Mouse (Mus musculus) embryonic facial prominence, embryonic 14.5 days (tissue): ENCODE measurements at regions not wholly inside any gene's neighbourhood (a gene's known extent, or its start where the extent isn't known, plus 50 kb on each side); places are given as distances from the start of the nearest gene placed in this dataset.

Experiments
- ATAC-seq: fragments of 200-750 bp; cut with Nextera tagmentation; 2 replicates; pipeline ENCODE4 v1.8.0; 2017; ENCODE audit warnings: low read depth, moderate number of reproducible peaks, moderate TSS enrichment
- DNase-seq: peaks from one replicate; pipeline ENCODE4 v3.0.0-alpha.2; 2015; ENCODE audit warnings: low spot score
- H3K27ac ChIP-seq: fragments of 300-500 bp; sonication (generic); replicated peaks from 2 replicates; pipeline ENCODE4 v1.5.1; 2014; ENCODE audit warnings: low read depth, mild to moderate bottlenecking, low read length, moderate library complexity
- H3K27me3 ChIP-seq: fragments of 300-500 bp; sonication (generic); replicated peaks from 2 replicates; pipeline ENCODE4 v1.6.1; 2014; ENCODE audit warnings: low read length; ENCODE audit not compliant: control insufficient read depth, insufficient read depth
- H3K36me3 ChIP-seq: fragments of 300-500 bp; sonication (generic); 2 replicates; pipeline ENCODE4 v1.6.1; 2014; ENCODE audit warnings: low read length, mixed read lengths; ENCODE audit not compliant: control insufficient read depth, insufficient read depth
- H3K4me1 ChIP-seq: fragments of 300-500 bp; sonication (generic); 2 replicates; pipeline ENCODE4 v1.6.1; 2014; ENCODE audit warnings: antibody characterized with exemption, low read length; ENCODE audit not compliant: control insufficient read depth, insufficient read depth
- H3K4me2 ChIP-seq: fragments of 300-500 bp; sonication (generic); 2 replicates; pipeline ENCODE4 v1.6.1; 2014; ENCODE audit warnings: low read depth, mild to moderate bottlenecking, low read length, moderate library complexity, mixed read lengths
- H3K4me3 ChIP-seq: fragments of 300-500 bp; sonication (generic); 2 replicates; pipeline ENCODE4 v1.5.1; 2014; ENCODE audit warnings: low read depth, mild to moderate bottlenecking, low read length
- H3K9ac ChIP-seq: fragments of 300-500 bp; sonication (generic); 2 replicates; pipeline ENCODE4 v1.6.1; 2014; ENCODE audit warnings: low read depth, mild to moderate bottlenecking, low read length, moderate library complexity, mixed read lengths
- H3K9me3 ChIP-seq: fragments of 300-500 bp; sonication (generic); 2 replicates; pipeline ENCODE4 v1.6.1; 2016; ENCODE audit warnings: low read length; ENCODE audit not compliant: control insufficient read depth
- WGBS: fragments of 180-500 bp; shearing (Covaris S2); extraction: QIAGEN DNeasy Blood & Tissue Kit; methylation state at CpG from one replicate; pipeline ENCODE4 v1.1.7; 2014; 5-methylcytosine and 5-hydroxymethylcytosine counted together

GRCm38 (mm10) chr5:45318026-45318425 is 132.0 kb downstream of the Qdpr start:
- Histone ChIP-seq H3K9ac (no peak overlapping the region), H3K4me3 (no peak overlapping the region), H3K4me1 (no peaks in the 10 kb centered on the region), H3K4me2 (no peak overlapping the region), H3K36me3 (no peaks in the 10 kb centered on the region), H3K9me3 (no peaks in the 10 kb centered on the region), H3K27ac (no peak overlapping the region), H3K27me3 (no peaks in the 10 kb centered on the region)
- ATAC-seq (no peak), DNase-seq (no peak)
- WGBS, result 74% methylated on average over 2 of the region's 2 CpGs

DNA sequence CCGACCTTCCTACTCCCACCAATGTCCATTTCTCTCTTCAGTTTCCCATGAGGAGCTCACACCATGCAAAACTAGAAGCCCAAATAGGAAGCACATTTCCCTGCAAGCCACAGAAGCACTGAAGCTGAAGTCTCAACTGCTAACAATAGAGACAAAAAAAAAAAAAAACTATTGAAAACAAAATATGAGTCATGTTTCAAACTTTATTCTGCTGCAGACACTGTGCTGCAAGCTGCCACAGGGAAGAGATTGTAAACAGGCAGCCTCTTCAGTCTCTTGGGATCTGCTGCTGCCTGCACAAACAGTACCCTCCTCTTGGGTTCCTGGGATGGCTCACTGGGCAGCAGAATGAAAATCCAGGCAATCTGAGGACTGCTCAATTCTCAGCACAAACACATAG is 148.9 kb downstream of the Qdpr start:
- WGBS, result 63% methylated on average over 1 of the region's 1 CpGs
- no peaks in the 10 kb centered on the region for H3K9me3 ChIP-seq

GRCm38 (mm10) chr5:45298872-45299271 is 151.2 kb downstream of the Qdpr start:
- Histone ChIP-seq H3K27ac (no peak overlapping the region), H3K27me3 (no peaks in the 10 kb centered on the region), H3K4me2 (no peak overlapping the region), H3K9me3 (no peaks in the 10 kb centered on the region), H3K9ac (no peak overlapping the region), H3K36me3 (no peaks in the 10 kb centered on the region), H3K4me3 (no peak overlapping the region), H3K4me1 (peaks cover 3% of the 10 kb centered on the region; the same call in 1 of the 2 replicates)
- WGBS, result 54% methylated on average over 2 of the region's 2 CpGs
- ATAC-seq (no peak), DNase-seq (peak; percentile 17)

More for the DNA sequence above, 148.9 kb downstream of the Qdpr start:
- Histone ChIP-seq H3K4me3 (no peak overlapping the region), H3K4me2 (no peak overlapping the region), H3K27ac (peak overlapping the region; percentile 10; the same call in 1 of the 2 replicates), H3K9ac (no peak overlapping the region), H3K27me3 (no peaks in the 10 kb centered on the region), H3K4me1 (peaks cover 3% of the 10 kb centered on the region; the same call in 1 of the 2 replicates), H3K36me3 (no peaks in the 10 kb centered on the region)
- DNase-seq (peak; percentile 33), ATAC-seq (no peak)

DNA sequence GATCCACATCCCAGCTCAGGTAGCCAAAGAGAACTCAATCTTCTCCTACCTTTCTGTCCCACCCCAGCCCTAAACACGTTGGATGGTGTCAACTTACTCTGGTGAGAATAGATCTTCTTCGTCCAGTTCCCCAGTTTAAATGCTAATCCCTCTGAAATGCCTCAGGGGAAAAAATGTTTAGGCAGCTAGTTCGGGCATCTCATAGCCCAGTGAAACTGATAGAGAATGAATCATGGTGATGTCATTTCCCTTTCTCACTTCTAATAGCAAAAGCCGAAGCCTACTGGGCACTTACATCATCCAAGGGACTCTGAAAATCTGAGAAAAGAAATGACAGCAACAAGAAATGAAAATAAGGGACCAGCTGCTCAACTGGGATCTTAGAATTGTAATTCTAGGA is 154.9 kb downstream of the Qdpr start:
- H3K9me3 ChIP-seq, result no peaks in the 10 kb centered on the region
- no peak overlapping the region for H3K4me2 ChIP-seq
- no peak for DNase-seq
- H3K4me1 ChIP-seq, result no peaks in the 10 kb centered on the region
- H3K36me3 ChIP-seq, result no peaks in the 10 kb centered on the region
- no peak overlapping the region for H3K4me3 ChIP-seq
- H3K9ac ChIP-seq, result no peak overlapping the region
- H3K27me3 ChIP-seq, result no peaks in the 10 kb centered on the region
- no peak overlapping the region for H3K27ac ChIP-seq
- ATAC-seq, result no peak
- 41% methylated on average over 4 of the region's 4 CpGs for whole genome bisulfite sequencing

GRCm38 (mm10) chr5:45292833-45293546 is 157.0 kb downstream of the Qdpr start:
- 66% methylated on average over 9 of the region's 9 CpGs for WGBS
- Histone ChIP-seq H3K9me3 (no peaks in the 10 kb centered on the region), H3K36me3 (no peaks in the 10 kb centered on the region), H3K27me3 (no peaks in the 10 kb centered on the region), H3K4me2 (no peak overlapping the region), H3K4me3 (no peak overlapping the region), H3K27ac (no peak overlapping the region), H3K4me1 (no peaks in the 10 kb centered on the region), H3K9ac (no peak overlapping the region)
- ATAC-seq, result no peak
- no peak for DNase-seq

GRCm38 (mm10) chr5:45292383-45292782 is 157.7 kb downstream of the Qdpr start:
- Histone ChIP-seq H3K4me1 (no peaks in the 10 kb centered on the region), H3K4me2 (no peak overlapping the region), H3K9me3 (no peaks in the 10 kb centered on the region), H3K4me3 (no peak overlapping the region), H3K36me3 (no peaks in the 10 kb centered on the region), H3K9ac (no peak overlapping the region), H3K27me3 (no peaks in the 10 kb centered on the region), H3K27ac (no peak overlapping the region)
- ATAC-seq (no peak), DNase-seq (peak; percentile 46)
- 70% methylated on average over 1 of the region's 1 CpGs for WGBS

GRCm38 (mm10) chr5:45291752-45292151 is 158.3 kb downstream of the Qdpr start:
- Histone ChIP-seq H3K4me2 (no peak overlapping the region), H3K27ac (no peak overlapping the region), H3K9me3 (no peaks in the 10 kb centered on the region), H3K36me3 (no peaks in the 10 kb centered on the region), H3K9ac (no peak overlapping the region), H3K4me1 (no peaks in the 10 kb centered on the region), H3K27me3 (no peaks in the 10 kb centered on the region), H3K4me3 (no peak overlapping the region)
- no peak for ATAC-seq
- WGBS, result 100% methylated on average over 1 of the region's 1 CpGs
- DNase-seq, result no peak

DNA sequence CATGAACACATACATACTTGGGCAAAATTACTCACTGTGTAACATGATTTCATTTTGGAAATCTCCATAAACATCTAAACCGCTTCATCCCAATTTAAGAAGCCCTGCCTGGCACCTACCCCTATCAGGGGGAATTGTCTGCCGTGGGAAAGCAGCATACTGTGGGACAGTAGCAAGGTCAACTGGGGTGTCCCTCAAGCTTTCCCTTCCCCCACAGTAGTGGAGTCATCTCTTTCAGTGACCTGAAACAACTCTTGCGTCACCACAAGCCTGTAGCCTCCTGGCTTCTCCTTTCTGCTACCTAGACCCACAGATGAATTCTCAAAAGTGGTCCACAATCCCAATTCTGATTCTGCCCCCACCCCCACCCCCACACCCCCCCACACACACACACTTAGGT is 158.8 kb downstream of the Qdpr start:
- 85% methylated on average over 3 of the region's 3 CpGs for WGBS
- Histone ChIP-seq H3K27ac (no peak overlapping the region), H3K4me3 (no peak overlapping the region), H3K4me1 (no peaks in the 10 kb centered on the region), H3K27me3 (no peaks in the 10 kb centered on the region), H3K9ac (no peak overlapping the region), H3K9me3 (no peaks in the 10 kb centered on the region), H3K4me2 (no peak overlapping the region), H3K36me3 (no peaks in the 10 kb centered on the region)
- DNase-seq (no peak), ATAC-seq (no peak)

- H3K4me3 ChIP-seq, result no peak overlapping the region
- WGBS, result 84% methylated on average over 8 of the region's 8 CpGs
- no peak overlapping the region for H3K27ac ChIP-seq
- H3K4me2 ChIP-seq, result no peak overlapping the region
- no peak for DNase-seq
- no peak for ATAC-seq
- H3K36me3 ChIP-seq, result no peaks in the 10 kb centered on the region
- no peaks in the 10 kb centered on the region for H3K9me3 ChIP-seq
- H3K27me3 ChIP-seq, result no peaks in the 10 kb centered on the region
- no peak overlapping the region for H3K9ac ChIP-seq
- H3K4me1 ChIP-seq, result peaks cover 7% of the 10 kb centered on the region; the same call in 1 of the 2 replicates
Observed at GRCm38 (mm10) chr5:45286454-45286853, 163.6 kb downstream of the Qdpr start.
